Mouse (Mus musculus) intestine, embryonic 16.5 days (tissue): ENCODE results near the gene Bdh1. TPM values are rescaled to one million over a fixed set of nuclear protein-coding genes. Genes with fewer than 3 reads are reported as not detected.
"Not testable (repeated sequence)": the region's sequence is repeated elsewhere in the genome, so short reads cannot be mapped to it uniquely, and the experiment has no call there.

ENCODE experiments used
- ATAC-seq: fragments of 200-750 bp; cut with Nextera tagmentation; 2 replicates; pipeline ENCODE4 v1.8.0; 2017; ENCODE audit warnings: moderate TSS enrichment, moderate library complexity
- H3K27ac ChIP-seq: fragments of 300-500 bp; sonication (generic); 2 replicates; pipeline ENCODE4 v1.5.1; 2014; ENCODE audit warnings: mild to moderate bottlenecking, low read length
- H3K27me3 ChIP-seq: fragments of 300-500 bp; sonication (generic); replicated peaks from 2 replicates; pipeline ENCODE4 v1.6.1; 2014; ENCODE audit warnings: low read length, control low read depth, mixed read lengths; ENCODE audit not compliant: control insufficient read depth, insufficient read depth
- H3K36me3 ChIP-seq: fragments of 300-500 bp; sonication (generic); 2 replicates; pipeline ENCODE4 v1.6.1; 2014; ENCODE audit warnings: low read length, control low read depth; ENCODE audit not compliant: control insufficient read depth, insufficient read depth
- H3K4me1 ChIP-seq: fragments of 300-500 bp; sonication (generic); 2 replicates; pipeline ENCODE4 v1.6.1; 2014; ENCODE audit warnings: low read length, control low read depth, mixed read lengths; ENCODE audit not compliant: control insufficient read depth, insufficient read depth
- H3K4me2 ChIP-seq: fragments of 300-500 bp; sonication (generic); 2 replicates; pipeline ENCODE4 v1.6.1; 2014; ENCODE audit warnings: low read depth, low read length, control low read depth
- H3K4me3 ChIP-seq: fragments of 300-500 bp; sonication (generic); 2 replicates; pipeline ENCODE4 v1.5.1; 2014; ENCODE audit warnings: mild to moderate bottlenecking, low read length
- H3K9ac ChIP-seq: fragments of 300-500 bp; sonication (generic); 2 replicates; pipeline ENCODE4 v1.6.1; 2014; ENCODE audit warnings: low read depth, low read length
- H3K9me3 ChIP-seq: fragments of 300-500 bp; sonication (generic); 2 replicates; pipeline ENCODE4 v1.6.1; 2016; ENCODE audit warnings: low read length, control low read depth; ENCODE audit not compliant: control insufficient read depth
- WGBS: fragments of 180-500 bp; shearing (Covaris S2); extraction: QIAGEN DNeasy Blood & Tissue Kit; methylation state at CpG from one replicate; pipeline ENCODE4 v1.1.7; 2014; 5-methylcytosine and 5-hydroxymethylcytosine counted together
- polyA plus RNA-seq: library from polyadenylated mRNA; unstranded; fragments of >200 nt; fragmentation: Nextera tagmentation; extraction: Ambion mirVana; gene quantifications from 2 replicates; pipeline ENCODE4 v1.2.1, GENCODE M21; 2015

The Bdh1 gene
- 272 and 331 TPM in 2 replicates for polyA plus RNA-seq

DNA sequence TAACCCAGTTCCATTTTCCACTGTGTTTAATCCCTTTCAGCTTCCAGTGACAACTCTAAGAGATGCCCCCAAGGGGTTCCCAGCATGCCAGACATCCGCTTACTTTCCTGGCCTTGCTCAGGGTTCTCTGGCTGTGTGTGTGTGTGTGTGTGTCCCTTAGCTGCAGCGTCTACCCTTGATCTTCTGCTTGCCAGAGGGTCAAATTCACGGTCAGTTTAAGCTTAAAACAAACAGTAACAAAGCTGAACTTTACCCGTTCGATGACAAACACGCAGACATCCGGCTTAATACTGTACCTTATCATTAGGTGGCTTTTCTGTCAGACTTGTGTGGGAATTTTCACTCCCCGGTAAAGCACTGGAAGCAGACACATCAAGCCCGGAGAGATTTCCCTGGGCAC is at the start of gene Bdh1:
Gene Bdh1 (plus strand): TSS at position 281 of the 400 bp plus-strand sequence.
- H3K9ac ChIP-seq = no peak within 1 kb of the TSS
- WGBS = 50% methylated on average over 9 of the region's 9 CpGs
- H3K9me3 ChIP-seq = no peaks in the 10 kb centered on the region
- H3K27ac ChIP-seq = peak within 1 kb of the TSS; percentile 17
- H3K4me2 ChIP-seq = no peak within 1 kb of the TSS; the same call in 1 of the 2 replicates
- peaks cover 3% of the 10 kb centered on the region; the same call in 1 of the 2 replicates for H3K4me1 ChIP-seq
- no peaks in the 10 kb centered on the region for H3K36me3 ChIP-seq
- H3K27me3 ChIP-seq = no peaks in the 10 kb centered on the region
- no peak within 1 kb of the TSS; the same call in 1 of the 2 replicates for H3K4me3 ChIP-seq
- ATAC-seq = peak; percentile 43

DNA sequence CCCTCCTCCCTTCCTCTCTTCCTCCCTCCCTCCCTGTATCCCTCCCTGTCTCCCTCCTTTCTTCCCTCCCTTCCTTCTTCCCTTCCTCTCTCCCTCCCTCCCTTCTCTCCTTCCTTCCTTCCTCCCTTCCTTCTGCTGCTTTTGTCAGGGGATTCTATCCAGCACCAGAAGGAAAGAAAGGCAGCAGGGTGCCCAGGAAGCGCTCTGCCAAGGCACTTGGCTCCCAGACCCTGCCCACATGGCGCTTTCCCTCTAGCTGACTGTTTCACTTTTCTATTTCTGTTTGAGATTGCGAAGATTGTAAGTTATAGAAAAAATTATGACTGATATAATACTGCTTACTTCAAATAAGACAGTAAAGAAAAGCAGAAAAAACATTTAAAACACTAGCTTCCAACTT is 49.8 kb upstream of the Bdh1 start:
- H3K9ac ChIP-seq, H3K4me3 ChIP-seq, H3K4me1 ChIP-seq, H3K4me2 ChIP-seq, H3K27me3 ChIP-seq, H3K27ac ChIP-seq, H3K9me3 ChIP-seq, H3K36me3 ChIP-seq, ATAC-seq: not testable (repeated sequence)
- 85% methylated on average over 3 of the region's 3 CpGs for WGBS

DNA sequence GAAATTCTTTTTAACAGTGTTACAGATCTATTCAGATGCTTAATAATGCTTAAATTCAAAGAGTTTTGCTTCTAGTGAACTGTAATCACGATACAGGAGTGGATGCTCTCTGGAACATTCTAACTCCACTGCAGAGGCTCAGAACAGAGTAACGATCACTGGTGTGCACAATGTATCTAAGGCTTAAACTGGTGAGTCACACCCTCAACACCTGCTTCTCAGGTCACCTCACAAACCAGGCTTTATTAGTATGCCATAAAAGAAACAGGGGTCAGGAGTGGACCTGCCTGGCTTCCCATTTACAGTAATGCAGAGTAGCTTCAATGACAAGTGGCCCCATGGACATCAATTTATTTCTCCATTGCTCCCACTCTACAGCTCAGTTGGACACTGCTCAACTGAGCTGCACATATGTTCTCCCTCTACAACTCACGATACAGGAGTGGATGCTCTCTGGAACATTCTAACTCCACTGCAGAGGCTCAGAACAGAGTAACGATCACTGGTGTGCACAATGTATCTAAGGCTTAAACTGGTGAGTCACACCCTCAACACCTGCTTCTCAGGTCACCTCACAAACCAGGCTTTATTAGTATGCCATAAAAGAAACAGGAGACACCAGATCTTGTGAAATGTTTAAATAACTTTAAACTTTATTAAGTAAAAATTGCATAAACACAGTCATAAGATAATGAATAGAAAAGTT is 46.0 kb upstream of the Bdh1 start:
- H3K9ac ChIP-seq, H3K9me3 ChIP-seq, H3K4me1 ChIP-seq, H3K27me3 ChIP-seq, H3K4me2 ChIP-seq, H3K36me3 ChIP-seq, H3K4me3 ChIP-seq: not testable (repeated sequence)
- H3K27ac ChIP-seq = peak overlapping the region; percentile 54; the same call in 1 of the 2 replicates
- ATAC-seq = peak; percentile 95
- WGBS = 77% methylated on average over 4 of the region's 4 CpGs

DNA sequence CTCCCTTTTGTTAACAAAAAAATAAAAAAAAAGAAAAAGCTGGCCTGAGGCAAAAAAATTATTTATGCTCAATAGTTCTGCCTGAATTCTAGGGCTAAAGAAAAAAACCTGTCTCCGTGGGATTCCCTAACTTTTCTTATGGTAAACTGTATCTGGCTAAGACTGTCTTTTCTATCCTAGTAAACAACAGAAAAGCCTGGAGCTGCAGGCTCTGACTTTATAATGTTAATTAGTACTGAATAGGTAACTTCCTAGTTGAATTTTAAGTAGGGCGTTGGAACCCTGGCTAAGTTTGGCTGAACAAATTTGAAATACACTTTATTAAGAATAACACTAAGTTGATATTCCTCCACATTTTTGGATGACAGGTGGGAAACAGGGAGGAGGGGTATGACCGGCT is 33.8 kb upstream of the Bdh1 start:
- not testable (repeated sequence) for H3K36me3 ChIP-seq, ATAC-seq, H3K27me3 ChIP-seq, H3K27ac ChIP-seq, H3K9ac ChIP-seq, H3K4me1 ChIP-seq, H3K4me3 ChIP-seq, H3K9me3 ChIP-seq, H3K4me2 ChIP-seq
- 89% methylated on average over 3 of the region's 3 CpGs for WGBS

- H3K27me3 ChIP-seq = no peaks in the 10 kb centered on the region
- H3K27ac ChIP-seq = no peak overlapping the region
- peaks cover 8% of the 10 kb centered on the region; the same call in 1 of the 2 replicates for H3K9me3 ChIP-seq
- ATAC-seq = no peak
- no peaks in the 10 kb centered on the region for H3K36me3 ChIP-seq
- H3K4me2 ChIP-seq = no peak overlapping the region
- no peaks in the 10 kb centered on the region for H3K4me1 ChIP-seq
- 66% methylated on average over 2 of the region's 2 CpGs for WGBS
- no peak overlapping the region for H3K9ac ChIP-seq
- H3K4me3 ChIP-seq = no peak overlapping the region
Measured at GRCm38 (mm10) chr16:31399231-31399630, 22.8 kb upstream of the Bdh1 start.

DNA sequence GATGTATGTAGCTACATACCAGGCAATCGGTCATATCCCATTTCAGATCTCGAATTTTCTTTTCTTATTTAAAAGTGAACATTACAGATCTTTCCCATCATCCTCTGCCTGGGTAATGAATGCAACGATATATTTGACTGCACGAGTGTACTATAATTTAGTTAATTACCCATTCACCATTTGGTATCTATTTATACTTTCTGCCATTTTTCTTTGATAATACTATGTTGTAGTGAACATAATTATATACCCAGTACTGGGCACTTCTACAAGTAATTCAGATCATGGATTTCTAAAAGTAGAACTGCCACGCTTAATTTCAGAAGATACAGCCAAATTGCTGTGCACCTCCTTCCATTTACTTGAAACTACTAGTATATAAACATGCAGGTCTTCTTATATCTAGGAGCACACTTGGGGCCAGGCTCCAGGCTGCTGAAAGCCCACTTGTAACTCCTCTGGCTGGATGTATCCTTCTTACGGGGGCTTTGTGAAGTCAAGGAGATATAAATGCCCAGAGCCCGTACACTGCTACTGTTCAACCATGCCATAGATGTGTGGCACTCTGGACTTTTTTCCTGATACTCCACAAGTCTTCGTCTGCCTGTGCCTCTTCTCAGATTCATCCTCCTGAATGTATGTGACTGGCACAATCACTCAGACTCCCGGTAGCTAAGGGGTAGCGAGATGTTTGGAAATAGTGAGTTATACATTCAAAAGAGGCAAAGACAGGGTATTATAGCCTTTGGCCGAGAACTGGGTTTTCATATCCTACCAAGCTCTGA is 21.0 kb upstream of the Bdh1 start:
- no peak for ATAC-seq
- H3K9ac ChIP-seq = no peak overlapping the region
- H3K27me3 ChIP-seq = no peaks in the 10 kb centered on the region
- no peak overlapping the region for H3K4me3 ChIP-seq
- H3K36me3 ChIP-seq = no peaks in the 10 kb centered on the region
- WGBS = 90% methylated on average over 11 of the region's 11 CpGs
- H3K4me1 ChIP-seq = no peaks in the 10 kb centered on the region
- H3K4me2 ChIP-seq = no peak overlapping the region
- no peak overlapping the region for H3K27ac ChIP-seq
- peaks cover 8% of the 10 kb centered on the region; the same call in 1 of the 2 replicates for H3K9me3 ChIP-seq

DNA sequence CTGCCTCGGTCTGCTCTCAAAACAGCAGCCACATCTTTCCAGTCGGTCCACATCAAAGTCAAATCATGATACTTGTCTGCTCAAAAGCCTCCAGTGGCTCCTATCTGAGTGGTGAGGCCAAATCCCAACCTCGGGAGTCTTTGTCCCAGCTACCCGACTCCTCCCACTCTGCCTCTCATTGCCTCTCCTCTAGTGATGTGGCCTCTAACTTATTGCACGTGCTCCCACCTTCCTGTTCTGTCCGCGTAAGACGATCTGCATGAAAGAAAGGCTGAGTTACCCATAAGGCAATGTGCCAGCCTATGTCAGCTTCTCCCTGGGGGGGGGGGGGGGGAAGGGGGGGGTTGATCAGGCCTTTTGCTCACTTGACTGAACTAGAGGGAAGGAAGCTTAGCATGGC is 20.0 kb upstream of the Bdh1 start:
- Histone ChIP-seq H3K4me2 (no peak overlapping the region), H3K27ac (no peak overlapping the region), H3K9me3 (0 out of 2 replicates have a peak, but pooled peaks cover 6% of the 10 kb centered on the region), H3K27me3 (no peaks in the 10 kb centered on the region), H3K4me1 (no peaks in the 10 kb centered on the region), H3K9ac (no peak overlapping the region), H3K4me3 (no peak overlapping the region), H3K36me3 (no peaks in the 10 kb centered on the region)
- ATAC-seq = no peak
- WGBS = 44% methylated on average over 8 of the region's 8 CpGs

GRCm38 (mm10) chr16:31403971-31404370 is 18.1 kb upstream of the Bdh1 start:
- H3K9me3 ChIP-seq = no peaks in the 10 kb centered on the region
- 90% methylated on average over 4 of the region's 4 CpGs for WGBS
- no peaks in the 10 kb centered on the region for H3K4me1 ChIP-seq
- no peak for ATAC-seq
- no peaks in the 10 kb centered on the region for H3K36me3 ChIP-seq
- H3K27me3 ChIP-seq = no peaks in the 10 kb centered on the region
- no peak overlapping the region for H3K9ac ChIP-seq
- no peak overlapping the region for H3K4me2 ChIP-seq
- H3K4me3 ChIP-seq = no peak overlapping the region
- no peak overlapping the region for H3K27ac ChIP-seq

GRCm38 (mm10) chr16:31405040-31405439 is 17.0 kb upstream of the Bdh1 start:
- 69% methylated on average over 1 of the region's 1 CpGs for WGBS
- ATAC-seq = no peak
- no peaks in the 10 kb centered on the region for H3K9me3 ChIP-seq
- no peaks in the 10 kb centered on the region for H3K4me1 ChIP-seq
- H3K4me2 ChIP-seq = no peak overlapping the region
- no peak overlapping the region for H3K27ac ChIP-seq
- no peak overlapping the region for H3K4me3 ChIP-seq
- no peak overlapping the region for H3K9ac ChIP-seq
- no peaks in the 10 kb centered on the region for H3K27me3 ChIP-seq
- H3K36me3 ChIP-seq = no peaks in the 10 kb centered on the region
